ENCODE assay signal across 8 mouse cellular contexts in genomic region chr2:77172241-77172671, GRCm38 (mm10). TPM values are rescaled to one million over a fixed set of nuclear protein-coding genes. Genes with fewer than 3 reads are reported as not detected.
DNase-seq lines count a peak whose midpoint lies in the region; ATAC-seq and TF ChIP-seq lines count a peak whose summit lies in the region.

No protein-coding gene starts in this region.

- peak overlapping the region; percentile 25; the same call in 1 of the 2 replicates for H3K4me2 ChIP-seq in limb, embryonic 12.5 days
- no peak overlapping the region for H3K4me2 ChIP-seq in midbrain, postnatal 0 days (ENCODE audit: low read depth, low read length, poor library complexity, severe bottlenecking)

- TF ChIP-seq CTCF in liver, adult 2 months (IDR thresholded peaks at IDR 0.05; ENCODE audit: low read depth, low read length) = no peak
- no peak for TF ChIP-seq CTCF in midbrain, postnatal 0 days (IDR thresholded peaks at IDR 0.05)

- ATAC-seq in limb, embryonic 12.5 days (ENCODE audit: insufficient number of reproducible peaks, insufficient read depth, low FRiP score, low TSS enrichment, low read depth) = no peak
- ATAC-seq in midbrain, postnatal 0 days (ENCODE audit: low FRiP score) = no peak

- no peak for TF ChIP-seq POLR2A in liver, adult 2 months (IDR thresholded peaks at IDR 0.05; ENCODE audit: extremely low read depth, insufficient read depth, low read length)

- no peaks in the 10 kb centered on the region for H3K27me3 ChIP-seq in liver, adult 2 months (ENCODE audit: control insufficient read depth, insufficient read depth, low read length)
- no peaks in the 10 kb centered on the region for H3K27me3 ChIP-seq in hindbrain, embryonic 10.5 days (ENCODE audit: insufficient read depth, poor library complexity, severe bottlenecking)
- peaks cover 3% of the 10 kb centered on the region; the same call in 1 of the 2 replicates for H3K27me3 ChIP-seq in limb, embryonic 12.5 days
- no peaks in the 10 kb centered on the region for H3K27me3 ChIP-seq in midbrain, postnatal 0 days (ENCODE audit: insufficient read depth, low read length)

- H3K4me1 ChIP-seq in liver, adult 2 months (ENCODE audit: control insufficient read depth, insufficient read depth, low read length) = peaks cover 18% of the 10 kb centered on the region
- H3K4me1 ChIP-seq in hindbrain, embryonic 10.5 days (replicated peaks) = peaks cover 42% of the 10 kb centered on the region
- peaks cover 35% of the 10 kb centered on the region for H3K4me1 ChIP-seq in limb, embryonic 12.5 days (replicated peaks)
- peaks cover 15% of the 10 kb centered on the region for H3K4me1 ChIP-seq in midbrain, postnatal 0 days (ENCODE audit: insufficient read depth, low read length)

- DNase-seq in liver, adult 2 months (ENCODE audit: extremely low read depth, low read depth, low spot score) = peak; percentile 94
- DNase-seq in liver = no peak
- DNase-seq in hindbrain, embryonic 10.5 days (ENCODE audit: low spot score) = peak; percentile 23
- peak; percentile 35 for DNase-seq in midbrain, postnatal 0 days (ENCODE audit: low spot score)
- DNase-seq in thymus, postnatal 0 days (ENCODE audit: low spot score) = no peak
- DNase-seq in thymus, postnatal 4 days = no peak
- DNase-seq in gastrocnemius, postnatal 10 days = no peak

- H3K4me3 ChIP-seq in liver, adult 2 months (ENCODE audit: insufficient read depth, low read depth, low read length) = peak overlapping the region; percentile 44
- no peak overlapping the region for H3K4me3 ChIP-seq in hindbrain, embryonic 10.5 days
- no peak overlapping the region for H3K4me3 ChIP-seq in limb, embryonic 12.5 days (replicated peaks)
- H3K4me3 ChIP-seq in midbrain, postnatal 0 days (ENCODE audit: low read depth, low read length) = no peak overlapping the region

- H3K9ac ChIP-seq in liver, adult 2 months (ENCODE audit: low read depth, low read length) = peak overlapping the region; percentile 68
- no peak overlapping the region for H3K9ac ChIP-seq in limb, embryonic 12.5 days (replicated peaks)
- H3K9ac ChIP-seq in midbrain, postnatal 0 days (replicated peaks; ENCODE audit: low read length, poor library complexity, severe bottlenecking) = no peak overlapping the region

- no peaks in the 10 kb centered on the region for H3K9me3 ChIP-seq in hindbrain, embryonic 10.5 days
- no peaks in the 10 kb centered on the region for H3K9me3 ChIP-seq in limb, embryonic 12.5 days
- H3K9me3 ChIP-seq in midbrain, postnatal 0 days (ENCODE audit: low read length) = no peaks in the 10 kb centered on the region

- peak overlapping the region; percentile 92 for H3K27ac ChIP-seq in liver, adult 2 months (replicated peaks; ENCODE audit: insufficient read depth, low read depth, low read length)
- H3K27ac ChIP-seq in hindbrain, embryonic 10.5 days = peak overlapping the region; percentile 50; the same call in 1 of the 2 replicates
- peak overlapping the region; percentile 57; the same call in 1 of the 2 replicates for H3K27ac ChIP-seq in limb, embryonic 12.5 days
- peak overlapping the region; percentile 28 for H3K27ac ChIP-seq in midbrain, postnatal 0 days (ENCODE audit: low read depth, low read length)

- no peaks in the 10 kb centered on the region for H3K36me3 ChIP-seq in liver, adult 2 months (ENCODE audit: control insufficient read depth, insufficient read depth, low read length)
- no peaks in the 10 kb centered on the region for H3K36me3 ChIP-seq in hindbrain, embryonic 10.5 days
- no peaks in the 10 kb centered on the region for H3K36me3 ChIP-seq in limb, embryonic 12.5 days
- H3K36me3 ChIP-seq in midbrain, postnatal 0 days (ENCODE audit: insufficient read depth, low read length) = no peaks in the 10 kb centered on the region

- H3K79me2 ChIP-seq in liver, adult 2 months (ENCODE audit: control insufficient read depth, insufficient read depth, low read length) = peaks cover 7% of the 10 kb centered on the region; the same call in 1 of the 2 replicates

- 18% methylated on average over 10 of the region's 10 CpGs for WGBS in liver, adult 2 months
- WGBS in hindbrain, embryonic 10.5 days = 47% methylated on average over 10 of the region's 10 CpGs
- WGBS in limb, embryonic 12.5 days = 50% methylated on average over 10 of the region's 10 CpGs
- 29% methylated on average over 10 of the region's 10 CpGs for WGBS in midbrain, postnatal 0 days

RNA-seq across cellular contexts. Expression of gene Ccdc141, which starts 1.8 kb away (rescaled TPM):
- 17.4 and 17.7 TPM in 2 replicates for total RNA-seq in liver, adult 2 months (2014; rRNA removed)
- polyA plus RNA-seq in liver, adult 2 months (2012; rRNA removed) = 4.3 and 8.6 TPM in 2 replicates
- polyA plus RNA-seq in hindbrain, embryonic 10.5 days (2016; fragmentation: Nextera tagmentation; extraction: Ambion mirVana) = 2.8 and 3.4 TPM in 2 replicates
- 12.3 and 13.8 TPM in 2 replicates for polyA plus RNA-seq in limb, embryonic 12.5 days (2016; fragmentation: Nextera tagmentation; extraction: Ambion mirVana)
- total RNA-seq in midbrain, postnatal 0 days (2014; rRNA removed) = 7.9 and 10.2 TPM in 2 replicates
- polyA plus RNA-seq in midbrain, postnatal 0 days (2015; fragmentation: Nextera tagmentation; extraction: Ambion mirVana) = 7.1 and 9.1 TPM in 2 replicates
- 2.3 and 2.8 TPM in 2 replicates for polyA plus RNA-seq in thymus, postnatal 0 days (2015; fragmentation: Nextera tagmentation; extraction: Ambion mirVana)
- total RNA-seq in gastrocnemius, postnatal 10 days (2021) = 10 to 100 TPM; 65.1 to 71.3 TPM

Comparison
In these comparisons a context has a peak if more than half of its experiments do, and no peak if none do; other contexts are left out.
1. DNase-seq: peak in liver, adult 2 months (single experiment), hindbrain, embryonic 10.5 days (single experiment) and midbrain, postnatal 0 days (single experiment); none in liver (single experiment), thymus, postnatal 0 days (single experiment), thymus, postnatal 4 days (single experiment) and gastrocnemius, postnatal 10 days (single experiment).
2. H3K27ac ChIP-seq: peak in every context shown above with its lines; median percentile 92 in liver, adult 2 months; 57 in limb, embryonic 12.5 days; 50 in hindbrain, embryonic 10.5 days; 28 in midbrain, postnatal 0 days.